Mouse (Mus musculus) ovary, adult 10 weeks (tissue): ENCODE measurements around the gene Abcb8. TPM values are rescaled to one million over a fixed set of nuclear protein-coding genes. Genes with fewer than 3 reads are reported as not detected.

Experiments
- polyA plus RNA-seq: library from polyadenylated mRNA; stranded (reverse); fragments of 350-450 nt; fragmentation: Illumina TruSeq; extraction: RNeasy Lipid Tissue Mini Kit (QIAGEN cat#74804); gene quantifications from one replicate; pipeline ENCODE4 v1.2.3, GENCODE M21; 2014

Abcb8 gene
- 2.1 TPM for polyA plus RNA-seq

DNA sequence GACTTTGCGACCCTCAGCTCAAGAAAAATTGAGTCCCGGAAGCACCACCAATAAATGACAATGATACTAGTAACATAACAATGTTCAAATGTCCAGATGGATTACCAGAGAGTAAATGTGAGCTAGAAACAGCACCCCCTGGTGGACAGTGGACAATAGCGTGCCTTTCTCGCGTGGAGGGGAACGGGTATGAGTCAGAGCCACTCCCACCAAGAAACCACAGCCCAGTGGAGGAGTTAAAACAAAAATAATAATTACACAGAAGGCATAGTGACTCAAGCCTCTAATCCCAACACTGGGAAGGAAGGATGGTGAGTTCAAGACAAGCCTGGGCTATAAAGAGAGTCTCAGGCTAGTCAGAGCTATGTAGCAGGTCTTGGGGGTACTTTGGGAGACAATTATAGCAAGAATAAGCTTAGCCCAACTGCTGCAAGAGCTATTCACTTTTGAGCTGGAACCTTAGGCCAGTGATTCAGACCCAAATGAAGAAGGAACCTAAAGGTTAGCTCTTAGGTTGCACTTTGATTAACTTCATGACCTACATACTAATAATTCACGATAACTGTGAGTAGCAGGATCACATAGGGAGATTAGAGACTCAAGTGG is at the start of gene Abcb8:
Abcb8 (plus strand) TSS at position 272 of the 606 bp plus-strand sequence.

GRCm38 (mm10) chr5:24351278-24351677 is 42.2 kb upstream of the Abcb8 start, which contains the start of gene Kcnh2:
Kcnh2 (minus strand) TSS chr5:24351604.

DNA sequence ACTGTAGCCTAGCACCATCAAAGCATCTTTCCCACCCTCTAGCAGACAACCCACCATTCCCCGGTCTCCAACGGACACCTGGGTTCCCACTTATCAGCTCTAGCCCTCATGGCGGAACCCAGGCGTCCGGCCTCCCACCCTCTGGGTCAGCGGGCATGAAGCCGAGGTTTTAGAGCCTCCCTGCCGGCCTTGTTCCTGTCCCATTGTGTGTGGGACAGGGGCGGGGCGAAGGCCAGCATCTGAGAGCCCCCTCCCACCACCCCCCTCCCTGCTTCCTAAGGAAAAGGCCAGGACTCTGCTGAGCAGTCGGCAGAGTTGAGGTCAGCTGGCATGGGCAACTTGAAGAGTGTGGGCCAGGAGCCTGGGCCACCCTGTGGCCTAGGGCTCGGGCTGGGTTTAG is 29.0 kb upstream of the Abcb8 start, which contains the start of gene Nos3:
Nos3 (plus strand) TSS at position 303 of the 400 bp plus-strand sequence.

GRCm38 (mm10) chr5:24391864-24392263 is 1.6 kb upstream of the Abcb8 start, which contains the start of gene Atg9b:
Atg9b (minus strand) TSS chr5:24392143.

DNA sequence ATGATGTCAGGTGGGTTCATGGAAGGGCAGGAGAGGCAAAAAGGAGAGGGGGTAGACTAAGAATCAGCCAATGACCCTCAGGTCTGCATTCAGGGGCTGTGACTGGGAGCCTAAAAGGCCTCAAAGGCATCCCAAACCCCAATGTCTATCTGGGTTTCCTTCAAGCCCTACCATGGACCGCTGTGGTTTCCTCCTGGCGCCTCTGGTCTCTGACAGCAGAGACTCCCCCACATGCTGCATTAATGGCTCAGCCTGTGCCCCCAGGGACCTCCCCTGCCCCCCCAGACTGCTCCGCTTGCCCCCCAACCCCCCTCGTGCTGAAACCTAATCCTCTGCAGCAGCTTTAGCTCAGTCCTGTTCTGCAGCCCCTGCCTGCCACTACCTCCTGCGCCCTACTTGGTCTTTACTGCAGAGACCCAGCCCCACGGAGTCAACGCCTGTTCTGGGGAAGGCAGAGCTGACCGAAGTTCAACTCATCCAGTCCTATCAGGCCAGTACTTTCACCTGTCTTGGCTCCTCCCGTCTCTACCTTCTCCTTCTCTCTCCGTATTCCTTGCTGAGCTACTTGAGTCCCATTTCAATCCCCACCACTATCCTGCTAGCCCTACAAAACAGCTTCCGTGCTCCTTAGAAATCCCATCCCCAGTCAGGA is 19.7 kb downstream of the Abcb8 start, which contains the start of gene Asic3:
Asic3 (plus strand) TSS at position 351 of the 652 bp plus-strand sequence.

DNA sequence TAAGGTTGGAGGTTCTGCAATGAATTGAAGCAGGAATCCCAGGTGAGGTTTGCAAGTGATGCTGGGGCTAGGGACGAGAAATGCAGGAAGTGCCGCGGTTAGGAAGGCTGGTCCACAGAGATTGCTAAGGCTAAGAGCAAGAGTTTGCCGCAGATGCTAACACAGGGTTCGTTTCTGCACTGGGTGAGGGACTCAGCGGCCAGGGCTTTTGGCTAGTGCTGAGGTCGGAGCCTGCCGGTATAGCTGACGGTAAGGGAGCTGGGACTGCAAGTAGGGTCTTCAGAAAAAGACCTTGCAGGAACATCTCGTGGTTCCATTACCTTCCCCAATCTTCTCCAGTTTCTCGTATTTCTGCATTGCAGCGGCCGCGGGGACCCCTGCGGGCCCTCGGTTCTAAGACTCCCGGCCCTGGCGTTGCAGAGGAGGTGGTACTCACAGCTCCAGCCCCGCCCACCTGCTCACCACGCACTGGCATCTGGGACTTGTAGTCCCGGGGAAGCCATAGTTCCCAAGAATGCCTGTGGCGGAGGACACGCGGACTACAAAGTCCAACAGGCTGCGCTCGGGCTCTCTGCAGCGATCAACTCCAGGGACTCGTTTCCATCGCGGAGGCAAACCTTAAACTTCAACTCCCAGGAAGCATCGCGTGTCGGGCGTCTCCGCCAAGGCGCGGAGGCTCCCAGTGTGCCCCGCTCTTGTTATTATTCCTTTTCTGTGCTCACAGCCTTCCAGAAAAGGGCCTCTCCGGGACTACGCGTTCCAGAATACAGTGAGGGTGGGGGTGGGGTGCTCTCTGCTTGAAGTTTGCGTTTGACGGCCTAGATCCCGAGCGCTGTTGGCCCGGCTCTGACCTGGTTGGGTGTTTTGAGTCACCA is 29.9 kb downstream of the Abcb8 start, which contains the start of the genes Cdk5 and Slc4a2:
Cdk5 (minus strand) TSS at position 402 of the 875 bp plus-strand sequence.
Slc4a2 (plus strand) TSS at position 709 of the 875 bp plus-strand sequence.

DNA sequence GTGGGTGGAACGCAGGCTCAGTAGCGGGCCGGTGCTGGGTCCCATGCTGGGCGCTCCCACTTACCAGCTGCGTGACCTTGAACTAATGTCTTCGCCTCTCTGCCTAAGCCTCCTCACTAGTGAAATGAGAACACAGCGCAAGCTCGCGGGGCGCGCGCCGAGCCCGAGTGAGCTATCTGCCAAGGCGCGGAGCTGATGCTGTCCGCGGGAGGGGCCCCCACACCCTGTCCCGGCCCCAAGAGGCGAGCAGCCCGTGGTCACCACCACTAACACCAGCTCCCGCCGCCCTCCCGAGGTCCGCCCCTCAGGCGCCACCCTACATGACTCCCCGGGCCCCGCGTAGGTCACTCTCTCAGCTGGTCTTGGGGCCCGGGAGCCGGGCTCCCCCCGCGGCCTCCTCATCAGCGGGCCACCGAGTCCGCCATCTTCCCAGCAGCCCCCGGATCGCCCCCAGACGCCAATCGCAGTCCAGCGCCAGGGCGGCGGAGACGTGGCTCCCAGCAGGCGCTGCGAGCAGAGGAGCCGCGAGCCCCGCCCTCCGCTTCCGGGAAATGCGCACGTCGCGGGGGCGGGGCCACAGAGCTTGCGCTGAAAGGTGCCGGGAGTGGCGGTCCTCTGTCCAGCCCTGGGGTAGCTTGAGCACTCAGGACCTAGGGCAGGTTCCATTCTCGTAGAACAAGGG is 51.4 kb downstream of the Abcb8 start, which contains the start of gene Fastk:
Fastk (minus strand) TSS at position 542 of the 682 bp plus-strand sequence.

GRCm38 (mm10) chr5:24447624-24448298 is 54.3 kb downstream of the Abcb8 start, which contains the start of gene Tmub1:
Tmub1 (minus strand) TSS chr5:24447854.

DNA sequence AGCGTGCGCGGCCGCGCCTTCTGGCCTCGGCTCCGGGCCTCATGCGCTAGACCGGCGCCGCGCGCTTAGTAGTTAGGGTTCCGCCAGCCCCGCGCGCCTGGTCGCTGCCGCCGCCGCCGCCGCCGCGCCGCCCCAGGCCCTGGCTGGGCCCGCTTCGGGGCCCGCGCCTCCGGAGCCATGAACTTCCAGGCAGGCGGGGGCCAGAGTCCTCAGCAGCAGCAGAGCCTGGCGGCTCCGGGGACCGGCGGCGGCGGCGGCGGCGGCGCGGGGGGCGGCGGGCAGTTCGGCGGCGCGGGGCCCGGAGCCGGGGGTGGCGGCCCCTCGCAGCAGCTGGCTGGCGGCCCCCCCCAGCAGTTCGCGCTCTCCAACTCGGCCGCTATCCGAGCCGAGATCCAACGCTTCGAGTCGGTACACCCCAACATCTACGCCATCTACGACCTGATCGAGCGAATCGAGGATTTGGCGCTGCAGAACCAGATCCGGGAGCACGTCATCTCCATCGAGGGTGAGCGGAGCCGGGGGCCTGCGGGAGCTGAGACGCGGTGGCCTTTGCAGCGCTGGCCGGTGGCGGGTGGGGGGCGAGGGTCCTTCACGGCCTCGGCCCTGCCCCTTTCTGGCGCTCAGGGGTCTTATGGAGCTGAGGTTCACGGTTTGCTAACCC is 58.7 kb downstream of the Abcb8 start, which contains the start of gene Agap3:
Agap3 (plus strand) TSS at position 148 of the 661 bp plus-strand sequence.

Other genes with a start within 250 kb of the Abcb8 start
- 6.2 TPM for gene Nupl2, start 228.7 kb upstream of the Abcb8 start, polyA plus RNA-seq
- 0.43 TPM for gene Kcnh2, start 42.1 kb upstream of the Abcb8 start, polyA plus RNA-seq
- 0.31 TPM for gene Nos3, start 28.9 kb upstream of the Abcb8 start, polyA plus RNA-seq
- gene Atg9b, start 1.5 kb upstream of the Abcb8 start, polyA plus RNA-seq, result not detected
- not detected for gene Asic3, start 19.7 kb downstream of the Abcb8 start, polyA plus RNA-seq
- gene Cdk5, start 29.9 kb downstream of the Abcb8 start, polyA plus RNA-seq, result 8.9 TPM
- gene Slc4a2, start 30.2 kb downstream of the Abcb8 start, polyA plus RNA-seq, result 5.9 TPM
- gene Fastk, start 51.6 kb downstream of the Abcb8 start, polyA plus RNA-seq, result 1.3 TPM
- gene Tmub1, start 54.2 kb downstream of the Abcb8 start, polyA plus RNA-seq, result 0.66 TPM
- 2.7 TPM for gene Agap3, start 58.5 kb downstream of the Abcb8 start, polyA plus RNA-seq
- not detected for gene Gbx1, start 133.5 kb downstream of the Abcb8 start, polyA plus RNA-seq
- not detected for gene Asb10, start 147.3 kb downstream of the Abcb8 start, polyA plus RNA-seq
- gene 4931409K22Rik, start 163.1 kb downstream of the Abcb8 start, polyA plus RNA-seq, result not detected
- 14.2 TPM for gene Abcf2, start 183.8 kb downstream of the Abcb8 start, polyA plus RNA-seq
- 1.1 TPM for gene Chpf2, start 193.1 kb downstream of the Abcb8 start, polyA plus RNA-seq
- gene Smarcd3, start 230.7 kb downstream of the Abcb8 start, polyA plus RNA-seq, result 2.3 TPM